Mouse (Mus musculus): ENCODE measurements around the gene Creld2. TPM values are rescaled to one million over a fixed set of nuclear protein-coding genes. Genes with fewer than 3 reads are reported as not detected.
"Not testable (repeated sequence)": the region's sequence is repeated elsewhere in the genome, so short reads cannot be mapped to it uniquely, and the experiment has no call there.

Gene Creld2
- 35.7 and 38.9 TPM in 2 replicates for polyA plus RNA-seq (2012; rRNA removed)

DNA sequence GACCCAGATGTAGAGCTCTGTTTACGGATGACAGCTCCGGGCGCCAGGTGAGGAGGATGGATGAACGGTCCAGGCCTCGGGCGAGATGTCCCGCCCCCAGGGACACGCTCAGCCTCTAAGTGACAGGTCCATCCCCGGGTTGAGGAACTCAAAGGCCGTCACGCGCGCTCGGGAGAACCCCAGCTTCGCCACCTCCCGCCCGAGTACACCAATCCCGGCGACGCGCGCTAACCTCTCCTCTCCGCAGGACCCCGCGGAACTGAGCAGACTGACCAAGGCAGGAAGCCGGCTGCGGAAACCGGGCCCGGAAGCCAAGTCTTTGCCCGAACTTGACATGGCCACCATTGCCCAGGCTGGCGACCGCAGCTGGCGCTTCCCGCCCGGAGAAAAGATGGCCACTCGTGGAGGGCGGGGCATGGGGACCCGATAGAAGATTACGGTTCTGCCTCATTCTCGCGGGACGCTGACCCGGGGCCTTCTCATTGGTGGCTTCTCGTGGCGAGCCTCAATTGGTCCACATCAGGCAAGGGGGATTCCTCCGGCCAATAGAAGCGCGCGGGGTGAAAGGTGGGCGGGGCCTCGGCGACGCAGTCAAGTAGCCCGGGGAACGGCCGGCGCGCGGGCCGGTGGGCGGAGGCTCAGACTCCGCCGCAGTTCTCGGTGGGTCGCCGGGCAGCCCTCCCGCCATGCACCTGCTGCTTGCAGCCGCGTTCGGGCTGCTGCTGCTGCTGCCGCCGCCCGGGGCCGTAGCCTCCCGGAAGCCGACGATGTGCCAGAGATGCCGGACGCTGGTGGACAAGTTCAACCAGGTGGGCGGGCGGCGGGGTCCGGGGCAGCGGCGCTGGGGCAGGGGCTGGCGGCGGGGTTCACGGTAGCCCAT lies at the start of gene Creld2, which contains the start of gene Alg12:
Gene Creld2 (plus strand): TSS at position 621 of the 880 bp plus-strand sequence.
Gene Alg12 (minus strand): TSS at position 293 of the 880 bp plus-strand sequence.
- Histone ChIP-seq H3K4me1 (ENCODE audit: control insufficient read depth, insufficient read depth, insufficient read length) (peaks cover 5% of the 10 kb centered on the region; the same call in 1 of the 2 replicates), H3K4me3 (ENCODE audit: extremely low read depth, insufficient read depth, insufficient read length) (peak within 1 kb of the TSS; percentile 86), H3K36me3 (ENCODE audit: control insufficient read depth, insufficient read depth, low read length) (peaks cover 14% of the 10 kb centered on the region), H3K27ac (ENCODE audit: insufficient read depth, low read length) (peak within 1 kb of the TSS; percentile 91), H3K27me3 (ENCODE audit: control insufficient read depth, insufficient read depth, low read length) (no peaks in the 10 kb centered on the region)
- peak; percentile 72 for TF ChIP-seq POLR2A (IDR thresholded peaks at IDR 0.05; ENCODE audit: low read depth, low read length)
- no peak for TF ChIP-seq CTCF (IDR thresholded peaks at IDR 0.05; ENCODE audit: extremely low read depth, insufficient read depth, insufficient read length, insufficient replicate concordance)
- WGBS, result under 1% methylated on average over 88 of the region's 88 CpGs
- peak; percentile 98 to 100 for DNase-seq (ENCODE audit: low read depth in 1 of 2, low spot score in 2 of 2)

DNA sequence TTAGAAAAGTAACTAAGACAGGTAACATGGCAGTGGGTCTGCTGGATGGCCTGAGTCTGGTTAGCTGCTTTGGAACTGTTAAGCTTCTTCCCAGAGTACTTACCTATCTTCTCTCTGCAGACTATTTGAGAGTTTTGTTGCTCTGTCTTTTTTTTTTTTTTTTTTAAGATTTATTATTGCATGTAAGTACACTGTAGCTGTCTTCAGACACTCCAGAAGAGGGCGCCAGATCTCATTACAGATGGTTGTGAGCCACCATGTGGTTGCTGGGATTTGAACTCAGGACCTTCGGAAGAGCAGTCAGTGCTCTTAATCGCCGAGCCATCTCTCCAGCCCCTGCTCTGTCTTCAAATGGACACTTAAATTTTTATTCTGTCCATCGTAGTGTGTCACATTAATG lies 44.8 kb upstream of the Creld2 start:
- H3K4me1 ChIP-seq (ENCODE audit: control insufficient read depth, insufficient read depth, insufficient read length); H3K4me3 ChIP-seq (ENCODE audit: extremely low read depth, insufficient read depth, insufficient read length); H3K27ac ChIP-seq (ENCODE audit: insufficient read depth, low read length); DNase-seq (ENCODE audit: low read depth in 1 of 2, low spot score in 2 of 2); H3K27me3 ChIP-seq (ENCODE audit: control insufficient read depth, insufficient read depth, low read length): not testable (repeated sequence)
- peaks cover 11% of the 10 kb centered on the region for H3K36me3 ChIP-seq (ENCODE audit: control insufficient read depth, insufficient read depth, low read length)
- WGBS, result 92% methylated on average over 5 of the region's 5 CpGs

DNA sequence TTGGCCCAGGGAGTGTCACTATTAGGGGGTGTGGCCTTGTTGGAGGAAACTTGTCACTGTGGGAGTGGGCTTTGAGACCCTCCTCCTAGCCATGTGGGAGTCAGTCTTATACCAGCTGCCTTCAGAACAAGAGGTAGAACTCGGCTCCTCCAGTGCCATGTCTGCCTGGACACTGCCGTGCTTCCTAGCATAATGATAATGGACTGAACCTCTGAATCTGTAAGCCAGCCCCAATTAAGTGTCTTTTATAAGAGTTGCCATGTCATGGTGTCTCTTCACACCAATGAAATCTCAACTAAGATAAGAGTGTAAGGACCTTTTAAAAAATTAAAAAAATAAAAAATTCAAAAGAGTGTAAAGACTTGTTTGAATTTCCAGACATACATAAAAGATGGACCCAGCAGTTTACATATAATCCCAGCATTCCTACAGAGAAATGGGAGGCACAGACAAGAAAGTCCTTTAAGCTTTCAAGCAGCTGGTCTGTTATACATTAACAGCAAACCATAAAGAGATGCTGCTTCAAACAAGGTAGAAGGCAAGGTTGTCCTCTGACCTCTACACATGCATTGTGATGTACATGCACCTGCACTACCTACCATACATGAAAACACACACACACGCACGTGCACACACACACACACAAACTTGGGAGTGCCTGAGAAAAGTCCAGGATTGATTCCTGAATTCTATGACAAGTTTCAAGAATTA lies 27.2 kb upstream of the Creld2 start:
- TF ChIP-seq POLR2A (IDR thresholded peaks at IDR 0.05; ENCODE audit: low read depth, low read length), result no peak
- no peak for TF ChIP-seq CTCF (IDR thresholded peaks at IDR 0.05; ENCODE audit: extremely low read depth, insufficient read depth, insufficient read length, insufficient replicate concordance)
- Histone ChIP-seq H3K4me1 (ENCODE audit: control insufficient read depth, insufficient read depth, insufficient read length) (no peaks in the 10 kb centered on the region), H3K27me3 (ENCODE audit: control insufficient read depth, insufficient read depth, low read length) (no peaks in the 10 kb centered on the region), H3K36me3 (ENCODE audit: control insufficient read depth, insufficient read depth, low read length) (no peaks in the 10 kb centered on the region), H3K4me3 (ENCODE audit: extremely low read depth, insufficient read depth, insufficient read length) (no peak overlapping the region), H3K27ac (ENCODE audit: insufficient read depth, low read length) (no peak overlapping the region)
- 86% methylated on average over 4 of the region's 4 CpGs for WGBS
- no peak for DNase-seq (ENCODE audit: low read depth in 1 of 2, low spot score in 2 of 2)

DNA sequence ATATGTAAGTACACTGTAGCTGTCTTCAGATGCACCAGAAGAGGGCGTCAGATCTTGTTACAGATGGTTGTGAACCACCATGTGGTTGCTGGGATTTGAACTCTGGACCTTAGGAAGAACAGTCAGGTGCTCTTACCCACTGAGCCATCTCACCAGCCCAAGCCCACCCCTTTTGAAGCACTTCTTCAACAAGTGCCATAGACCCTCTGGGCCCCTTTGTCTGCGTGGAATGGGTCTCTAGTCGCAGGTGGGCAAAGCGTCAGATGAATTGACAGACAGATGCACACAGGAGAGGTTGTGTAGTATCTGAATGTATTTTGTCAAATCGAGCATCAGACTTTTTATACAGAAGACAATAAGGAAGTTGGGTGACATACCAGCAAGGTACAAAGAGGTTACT lies 24.7 kb upstream of the Creld2 start:
- H3K4me3 ChIP-seq (ENCODE audit: extremely low read depth, insufficient read depth, insufficient read length); H3K27ac ChIP-seq (ENCODE audit: insufficient read depth, low read length); H3K4me1 ChIP-seq (ENCODE audit: control insufficient read depth, insufficient read depth, insufficient read length); DNase-seq (ENCODE audit: low read depth in 1 of 2, low spot score in 2 of 2); H3K36me3 ChIP-seq (ENCODE audit: control insufficient read depth, insufficient read depth, low read length); H3K27me3 ChIP-seq (ENCODE audit: control insufficient read depth, insufficient read depth, low read length): not testable (repeated sequence)
- 92% methylated on average over 5 of the region's 5 CpGs for whole genome bisulfite sequencing

DNA sequence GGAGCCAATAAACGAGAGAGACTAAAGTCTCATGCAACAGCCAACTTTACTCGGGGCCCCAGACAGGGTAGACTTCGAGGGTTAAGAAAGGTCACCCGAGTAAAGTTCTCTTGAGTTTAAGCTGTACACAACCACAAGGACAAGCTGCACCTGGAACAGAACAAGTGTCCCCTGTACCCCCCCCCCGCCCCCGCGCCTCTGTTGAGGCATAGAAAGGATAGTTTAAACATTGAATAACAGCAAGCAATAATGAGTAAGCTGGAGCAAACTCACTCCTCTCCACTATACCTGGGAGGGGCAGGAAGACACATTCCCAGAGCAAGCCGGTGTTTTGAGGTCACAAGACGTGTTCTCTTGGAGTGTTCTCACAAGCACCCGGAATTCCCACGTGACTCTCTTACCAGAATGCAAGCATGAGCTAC lies 19.5 kb upstream of the Creld2 start:
- DNase-seq (ENCODE audit: low read depth in 1 of 2, low spot score in 2 of 2), result no peak
- WGBS, result 84% methylated on average over 11 of the region's 11 CpGs
- H3K27ac ChIP-seq (ENCODE audit: insufficient read depth, low read length), result no peak overlapping the region

DNA sequence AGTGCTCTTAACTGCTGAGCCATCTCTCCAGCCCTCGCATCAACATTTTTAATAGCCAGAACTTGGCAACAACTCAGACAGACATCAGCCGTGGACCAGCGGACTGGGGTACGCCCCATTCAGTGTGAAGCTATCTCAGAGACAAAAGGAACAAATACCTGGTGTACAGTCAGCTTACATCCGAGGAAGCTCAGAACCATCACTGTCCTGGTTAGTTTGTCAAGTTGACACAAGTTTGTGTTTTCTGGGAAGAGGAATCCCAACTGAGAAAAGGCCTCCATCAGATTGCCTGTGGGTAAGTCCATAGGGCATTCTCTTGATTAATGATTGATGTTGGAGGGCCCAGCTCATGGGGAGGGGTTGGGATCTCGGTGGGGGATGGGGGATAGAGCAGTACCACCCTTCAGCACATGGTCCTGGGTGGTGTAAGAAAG lies 18.5 kb upstream of the Creld2 start:
- Histone ChIP-seq H3K27ac (ENCODE audit: insufficient read depth, low read length) (no peak overlapping the region), H3K4me1 (ENCODE audit: control insufficient read depth, insufficient read depth, insufficient read length) (no peaks in the 10 kb centered on the region), H3K4me3 (ENCODE audit: extremely low read depth, insufficient read depth, insufficient read length) (no peak overlapping the region), H3K36me3 (ENCODE audit: control insufficient read depth, insufficient read depth, low read length) (peaks cover 4% of the 10 kb centered on the region), H3K27me3 (ENCODE audit: control insufficient read depth, insufficient read depth, low read length) (no peaks in the 10 kb centered on the region)
- no peak for DNase-seq (ENCODE audit: low read depth in 1 of 2, low spot score in 2 of 2)
- WGBS, result 78% methylated on average over 6 of the region's 6 CpGs
- TF ChIP-seq CTCF (IDR thresholded peaks at IDR 0.05; ENCODE audit: extremely low read depth, insufficient read depth, insufficient read length, insufficient replicate concordance) (no peak), POLR2A (IDR thresholded peaks at IDR 0.05; ENCODE audit: low read depth, low read length) (no peak)

More for the DNA sequence above, 19.5 kb upstream of the Creld2 start:
- TF ChIP-seq POLR2A (IDR thresholded peaks at IDR 0.05; ENCODE audit: low read depth, low read length) (no peak), CTCF (IDR thresholded peaks at IDR 0.05; ENCODE audit: extremely low read depth, insufficient read depth, insufficient read length, insufficient replicate concordance) (no peak)
- Histone ChIP-seq H3K4me1 (ENCODE audit: control insufficient read depth, insufficient read depth, insufficient read length) (no peaks in the 10 kb centered on the region), H3K36me3 (ENCODE audit: control insufficient read depth, insufficient read depth, low read length) (no peaks in the 10 kb centered on the region; the same call in none of the 2 replicates), H3K4me3 (ENCODE audit: extremely low read depth, insufficient read depth, insufficient read length) (no peak overlapping the region), H3K27me3 (ENCODE audit: control insufficient read depth, insufficient read depth, low read length) (no peaks in the 10 kb centered on the region)

DNA sequence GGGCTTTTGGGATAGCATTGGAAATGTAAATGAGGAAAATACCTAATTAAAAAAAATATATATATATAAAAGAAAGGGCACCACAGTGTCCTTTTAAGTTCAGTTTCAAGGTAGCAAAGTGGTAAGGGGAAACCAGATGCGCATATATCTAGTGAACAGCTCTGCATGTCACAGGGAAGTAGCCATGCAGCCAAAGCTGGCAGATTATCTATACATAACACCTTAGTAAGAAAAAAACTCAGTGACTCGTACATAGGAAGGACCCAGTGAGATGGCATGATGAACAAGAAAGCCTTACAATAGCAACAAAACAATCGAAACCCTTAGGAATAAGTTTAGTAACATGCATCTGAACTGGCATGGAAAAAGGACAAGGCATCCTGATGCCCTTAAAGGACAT lies 17.5 kb upstream of the Creld2 start:
- peaks cover 10% of the 10 kb centered on the region for H3K36me3 ChIP-seq (ENCODE audit: control insufficient read depth, insufficient read depth, low read length)
- no peaks in the 10 kb centered on the region for H3K27me3 ChIP-seq (ENCODE audit: control insufficient read depth, insufficient read depth, low read length)
- no peak for TF ChIP-seq CTCF (IDR thresholded peaks at IDR 0.05; ENCODE audit: extremely low read depth, insufficient read depth, insufficient read length, insufficient replicate concordance)
- TF ChIP-seq POLR2A (IDR thresholded peaks at IDR 0.05; ENCODE audit: low read depth, low read length), result no peak
- 91% methylated on average over 3 of the region's 3 CpGs for WGBS
- H3K27ac ChIP-seq (ENCODE audit: insufficient read depth, low read length), result no peak overlapping the region
- H3K4me3 ChIP-seq (ENCODE audit: extremely low read depth, insufficient read depth, insufficient read length), result no peak overlapping the region
- H3K4me1 ChIP-seq (ENCODE audit: control insufficient read depth, insufficient read depth, insufficient read length), result no peaks in the 10 kb centered on the region
- no peak for DNase-seq (ENCODE audit: low read depth in 1 of 2, low spot score in 2 of 2)

Data from spleen, adult 2 months (tissue).